Mouse (Mus musculus): Measurements from ENCODE around the gene Bola2. TPM values are rescaled to one million over a fixed set of nuclear protein-coding genes. Genes with fewer than 3 reads are reported as not detected.

The Bola2 gene
- polyA plus RNA-seq, 1 experiment from 2014 or later: 158 TPM

DNA sequence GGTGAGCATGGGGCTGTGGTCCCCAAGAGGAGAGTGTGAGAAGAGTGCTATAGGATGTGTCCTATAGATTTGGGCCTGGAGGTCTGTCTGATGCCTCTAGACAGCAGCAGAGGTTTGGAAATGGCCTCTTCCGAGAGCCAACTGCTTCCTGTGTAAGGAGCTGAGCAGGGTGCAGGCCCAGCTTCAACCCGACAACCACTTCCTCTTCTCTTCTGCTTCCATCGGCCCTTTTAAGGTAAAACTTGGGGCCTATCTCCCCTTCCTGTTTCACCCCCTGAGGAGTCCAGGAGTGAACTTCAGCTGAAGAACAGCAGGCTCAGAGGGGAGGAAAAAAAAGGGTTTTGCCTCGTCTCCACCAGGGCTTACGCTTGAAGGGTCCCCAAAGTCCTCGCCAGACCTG lies 7.2 kb downstream of the Bola2 start:
- Histone ChIP-seq H3K4me1 (replicated peaks) (peaks cover 55% of the 10 kb centered on the region), H3K27me3 (peaks cover 7% of the 10 kb centered on the region; the same call in 1 of the 2 replicates), H3K4me3 (replicated peaks) (peak overlapping the region; percentile 77; the same call in 1 of the 2 replicates), H3K9ac (replicated peaks) (0 out of 2 replicates have a peak overlapping the region, but pooled peaks have one; percentile 36), H3K4me2 (replicated peaks) (peak overlapping the region; percentile 77), H3K36me3 (peaks cover 26% of the 10 kb centered on the region), H3K27ac (no peak overlapping the region), H3K9me3 (no peaks in the 10 kb centered on the region)
- WGBS: 78% methylated on average over 6 of the region's 6 CpGs
- no peak for ATAC-seq

GRCm38 (mm10) chr7:126702861-126703756 lies 7.9 kb downstream of the Bola2 start:
- no peak for ATAC-seq

GRCm38 (mm10) chr7:126703757-126704077 lies 8.5 kb downstream of the Bola2 start:
- H3K4me2 ChIP-seq (replicated peaks): peak overlapping the region; percentile 77
- H3K9ac ChIP-seq (replicated peaks): peak overlapping the region; percentile 93
- ATAC-seq: 0 out of 2 replicates have a peak, but pooled peaks have one; percentile 6
- no peaks in the 10 kb centered on the region for H3K9me3 ChIP-seq
- peaks cover 49% of the 10 kb centered on the region for H3K4me1 ChIP-seq (replicated peaks)
- 15% methylated on average over 7 of the region's 7 CpGs for WGBS
- peak overlapping the region; percentile 77 for H3K4me3 ChIP-seq (replicated peaks)
- H3K36me3 ChIP-seq: peaks cover 19% of the 10 kb centered on the region
- peaks cover 7% of the 10 kb centered on the region; the same call in 1 of the 2 replicates for H3K27me3 ChIP-seq
- peak overlapping the region; percentile 88 for H3K27ac ChIP-seq

More at GRCm38 (mm10) chr7:126702861-126703756, 7.9 kb downstream of the Bola2 start:
- Histone ChIP-seq H3K36me3 (peaks cover 21% of the 10 kb centered on the region), H3K4me1 (replicated peaks) (peaks cover 49% of the 10 kb centered on the region), H3K9me3 (no peaks in the 10 kb centered on the region), H3K9ac (replicated peaks) (peak overlapping the region; percentile 93), H3K4me3 (replicated peaks) (peak overlapping the region; percentile 77), H3K27ac (peak overlapping the region; percentile 88), H3K4me2 (replicated peaks) (peak overlapping the region; percentile 77), H3K27me3 (peaks cover 7% of the 10 kb centered on the region; the same call in 1 of the 2 replicates)
- WGBS: 82% methylated on average over 12 of the region's 12 CpGs

GRCm38 (mm10) chr7:126704121-126704980 lies 9.2 kb downstream of the Bola2 start:
- H3K4me3 ChIP-seq (replicated peaks): peak overlapping the region; percentile 77
- peak overlapping the region; percentile 88 for H3K27ac ChIP-seq
- no peaks in the 10 kb centered on the region for H3K9me3 ChIP-seq
- H3K9ac ChIP-seq (replicated peaks): peak overlapping the region; percentile 93
- ATAC-seq: peak; percentile 87
- peak overlapping the region; percentile 77 for H3K4me2 ChIP-seq (replicated peaks)
- H3K27me3 ChIP-seq: peaks cover 7% of the 10 kb centered on the region; the same call in 1 of the 2 replicates
- H3K4me1 ChIP-seq (replicated peaks): peaks cover 49% of the 10 kb centered on the region
- H3K36me3 ChIP-seq: peaks cover 13% of the 10 kb centered on the region
- 2% methylated on average over 39 of the region's 39 CpGs for WGBS

DNA sequence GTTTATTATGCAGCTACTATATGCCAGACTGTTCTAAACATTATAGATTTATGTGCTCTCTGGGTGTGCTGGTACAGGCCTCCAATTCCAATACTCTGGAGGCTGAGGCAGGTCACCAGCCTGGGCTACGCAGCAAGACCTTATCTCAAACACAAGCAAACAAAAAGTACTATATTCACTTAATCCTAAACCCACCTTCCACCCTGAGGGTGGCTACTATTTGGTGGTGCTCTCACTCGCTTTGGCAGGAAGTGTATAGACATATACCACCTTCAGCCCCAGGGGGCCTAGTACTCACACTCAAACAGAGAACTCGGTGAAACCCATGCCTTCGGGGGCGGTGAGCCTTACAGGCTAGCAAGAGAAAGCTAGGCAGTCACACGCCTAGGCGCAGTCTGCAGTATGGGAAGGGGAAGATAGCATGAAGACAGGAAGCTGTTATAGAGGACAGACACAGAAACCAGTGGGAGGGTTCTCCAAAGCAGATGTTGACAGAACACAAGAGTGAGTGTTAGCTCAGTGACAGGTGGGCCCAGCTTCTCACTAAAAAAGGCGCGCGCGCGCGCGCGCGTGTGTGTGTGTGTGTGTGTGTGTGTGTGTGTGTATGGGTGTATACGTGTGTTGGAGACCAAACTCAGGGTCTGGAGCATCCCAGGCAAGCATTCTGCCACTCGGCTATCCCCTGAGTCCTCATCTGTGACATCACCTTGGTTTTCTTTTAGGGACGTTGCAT lies 12.4 kb downstream of the Bola2 start, which contains the start of gene Coro1a:
TSS of gene Coro1a (minus strand) at position 346 of the 733 bp plus-strand sequence.
- peaks cover 7% of the 10 kb centered on the region; the same call in 1 of the 2 replicates for H3K27me3 ChIP-seq
- H3K36me3 ChIP-seq: no peaks in the 10 kb centered on the region
- no peak within 1 kb of the TSS for H3K4me2 ChIP-seq (replicated peaks)
- WGBS: 93% methylated on average over 19 of the region's 19 CpGs
- no peak within 1 kb of the TSS for H3K4me3 ChIP-seq (replicated peaks)
- H3K9me3 ChIP-seq: no peaks in the 10 kb centered on the region
- peaks cover 25% of the 10 kb centered on the region for H3K4me1 ChIP-seq (replicated peaks)
- no peak for ATAC-seq
- H3K9ac ChIP-seq (replicated peaks): no peak within 1 kb of the TSS
- H3K27ac ChIP-seq: no peak within 1 kb of the TSS

DNA sequence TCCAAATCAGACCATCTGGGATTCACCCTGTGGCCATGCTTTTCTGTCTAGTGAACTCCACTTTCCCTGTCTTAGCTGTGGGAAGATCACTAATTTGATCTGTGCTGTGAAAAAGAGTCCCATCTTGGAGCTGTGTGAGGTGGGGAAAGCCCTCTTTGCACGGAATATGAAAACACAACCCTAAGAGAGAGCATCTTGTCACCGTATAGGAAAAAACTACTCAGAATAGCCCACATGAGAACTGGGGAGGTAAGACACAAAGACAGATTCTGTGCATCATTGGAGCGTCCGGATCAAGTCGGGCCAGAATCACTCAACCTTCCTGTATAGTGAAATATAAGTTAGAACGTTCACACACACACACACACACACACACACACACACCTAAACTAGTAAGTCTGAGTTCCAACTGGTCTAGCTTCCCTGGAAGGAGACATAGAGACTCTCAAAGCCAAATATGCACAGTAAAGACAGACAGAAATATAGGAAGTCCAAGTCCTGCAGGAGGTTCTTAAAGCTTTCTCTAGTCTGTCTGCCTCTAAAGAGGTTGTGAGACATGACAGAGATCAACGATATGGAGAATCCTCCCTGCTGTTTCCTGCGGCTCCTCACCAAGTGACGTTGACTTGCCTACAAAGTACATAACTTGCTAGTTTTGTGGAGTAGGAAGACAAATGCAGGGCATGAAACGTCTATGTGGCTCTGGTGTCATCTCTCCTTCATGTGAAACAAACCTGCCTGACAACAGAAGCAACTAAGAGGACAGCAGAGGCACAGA lies 13.2 kb downstream of the Bola2 start:
- WGBS: 86% methylated on average over 10 of the region's 10 CpGs
- no peak overlapping the region for H3K27ac ChIP-seq
- peaks cover 17% of the 10 kb centered on the region for H3K4me1 ChIP-seq (replicated peaks)
- no peak overlapping the region for H3K4me2 ChIP-seq (replicated peaks)
- no peak overlapping the region for H3K9ac ChIP-seq (replicated peaks)
- no peak for ATAC-seq
- peaks cover 3% of the 10 kb centered on the region; the same call in 1 of the 2 replicates for H3K27me3 ChIP-seq
- no peak overlapping the region for H3K4me3 ChIP-seq (replicated peaks)
- no peaks in the 10 kb centered on the region for H3K36me3 ChIP-seq
- no peaks in the 10 kb centered on the region for H3K9me3 ChIP-seq

- Histone ChIP-seq H3K27me3 (no peaks in the 10 kb centered on the region), H3K4me2 (replicated peaks) (no peak overlapping the region), H3K4me3 (replicated peaks) (no peak overlapping the region), H3K9me3 (no peaks in the 10 kb centered on the region), H3K27ac (no peak overlapping the region), H3K36me3 (no peaks in the 10 kb centered on the region), H3K4me1 (replicated peaks) (peaks cover 1% of the 10 kb centered on the region), H3K9ac (replicated peaks) (no peak overlapping the region)
- WGBS: 73% methylated on average over 4 of the region's 4 CpGs
- no peak for ATAC-seq
Observed at GRCm38 (mm10) chr7:126710266-126710665, 15.1 kb downstream of the Bola2 start.

- WGBS: 69% methylated on average over 3 of the region's 3 CpGs
- ATAC-seq: no peak
- no peak overlapping the region for H3K27ac ChIP-seq
- no peaks in the 10 kb centered on the region for H3K9me3 ChIP-seq
- H3K9ac ChIP-seq (replicated peaks): no peak overlapping the region
- no peaks in the 10 kb centered on the region for H3K27me3 ChIP-seq
- no peak overlapping the region for H3K4me2 ChIP-seq (replicated peaks)
- no peaks in the 10 kb centered on the region for H3K4me1 ChIP-seq (replicated peaks)
- H3K36me3 ChIP-seq: no peaks in the 10 kb centered on the region
- H3K4me3 ChIP-seq (replicated peaks): no peak overlapping the region
Observed at GRCm38 (mm10) chr7:126711910-126712309, 16.7 kb downstream of the Bola2 start.

DNA sequence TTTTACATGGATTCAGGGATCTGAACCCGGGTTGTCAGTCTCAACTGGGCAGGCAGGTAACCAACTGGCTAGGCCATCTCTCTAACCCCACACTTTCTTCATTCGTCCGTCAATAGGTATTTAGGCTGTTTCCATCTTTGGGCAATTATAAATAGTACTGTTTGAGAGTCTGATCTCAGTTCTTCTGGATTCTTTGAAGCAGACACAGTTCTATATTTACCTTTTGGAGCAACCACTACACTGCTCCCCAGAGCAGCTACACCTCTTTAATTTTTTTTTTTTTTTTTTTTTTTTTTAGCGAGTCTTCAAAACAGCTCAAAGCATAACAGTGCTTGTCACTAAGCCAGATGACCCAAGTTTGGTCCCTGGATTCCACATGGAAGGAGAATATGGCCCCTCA lies 20.5 kb downstream of the Bola2 start:
- 82% methylated on average over 4 of the region's 4 CpGs for WGBS
- Histone ChIP-seq H3K4me3 (replicated peaks) (no peak overlapping the region), H3K9ac (replicated peaks) (no peak overlapping the region), H3K9me3 (no peaks in the 10 kb centered on the region), H3K4me1 (replicated peaks) (no peaks in the 10 kb centered on the region), H3K36me3 (no peaks in the 10 kb centered on the region), H3K27ac (no peak overlapping the region), H3K4me2 (replicated peaks) (no peak overlapping the region), H3K27me3 (no peaks in the 10 kb centered on the region)
- no peak for ATAC-seq

- Histone ChIP-seq H3K9me3 (no peaks in the 10 kb centered on the region), H3K9ac (replicated peaks) (no peak overlapping the region), H3K27me3 (no peaks in the 10 kb centered on the region), H3K27ac (no peak overlapping the region), H3K4me2 (replicated peaks) (no peak overlapping the region), H3K36me3 (no peaks in the 10 kb centered on the region), H3K4me3 (replicated peaks) (no peak overlapping the region), H3K4me1 (replicated peaks) (no peaks in the 10 kb centered on the region)
- ATAC-seq: no peak
- WGBS: 92% methylated on average over 3 of the region's 3 CpGs
Observed at GRCm38 (mm10) chr7:126717566-126717965, 22.4 kb downstream of the Bola2 start.
